8 mouse cellular contexts compared by ENCODE assay signal in the genomic region with DNA sequence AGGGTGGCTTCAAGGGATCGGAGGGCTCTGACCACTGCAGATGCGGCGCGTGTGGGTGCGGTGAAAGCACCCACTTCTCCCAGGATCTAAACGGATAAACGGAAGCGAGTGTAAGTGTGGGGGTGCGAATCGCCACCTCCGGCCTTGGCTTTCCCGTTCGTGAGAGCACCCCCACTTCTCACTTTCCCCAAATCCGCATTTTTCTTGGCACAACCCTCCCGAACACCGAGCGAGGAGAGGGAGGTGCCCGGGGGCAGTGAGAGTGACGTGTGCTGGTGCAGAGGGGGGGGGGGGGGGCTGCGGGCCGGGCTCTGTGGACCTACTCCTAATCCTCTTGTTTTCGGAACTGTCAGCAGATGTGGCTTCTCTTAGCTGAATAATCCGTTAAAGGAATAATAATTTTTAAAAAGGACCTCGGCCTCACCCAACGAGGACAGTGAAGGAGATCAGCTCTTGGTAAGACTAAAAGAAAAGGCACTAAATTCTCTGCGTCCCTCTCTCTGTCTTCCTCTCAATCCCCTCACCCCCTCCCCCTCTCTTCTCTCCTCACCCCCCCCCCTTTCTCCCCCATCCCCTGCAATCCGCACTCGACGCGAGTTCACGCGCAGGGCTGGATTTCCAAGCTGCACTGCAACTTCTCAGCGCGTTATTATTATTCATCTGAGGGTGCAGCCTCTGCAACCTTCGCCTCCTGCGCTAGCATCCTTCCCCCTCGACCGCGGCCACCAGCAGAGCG.
A peak's percentile ranks its signal among the peaks of the same experiment; 100 is the strongest.
DNase-seq lines count a peak whose midpoint lies in the region; ATAC-seq and TF ChIP-seq lines count a peak whose summit lies in the region.

No protein-coding gene starts in this region.

- intact Hi-C loops in left cerebral cortex, postnatal 10 days (cut with DNase I): loop anchor here (2.0 to 5.0 kb wide), 4 partner anchors 57 to 461 kb away; no protein-coding TSS in a partner anchor

- H3K27me3 ChIP-seq in kidney, adult 2 months (replicated peaks; ENCODE audit: control insufficient read depth, insufficient read depth, low read length): peaks cover 7% of the 10 kb centered on the region
- no peaks in the 10 kb centered on the region for H3K27me3 ChIP-seq in forebrain, embryonic 16.5 days (replicated peaks; ENCODE audit: control insufficient read depth, insufficient read depth, low read length)
- peaks cover 4% of the 10 kb centered on the region; the same call in 1 of the 2 replicates for H3K27me3 ChIP-seq in neural tube, embryonic 12.5 days (replicated peaks)

- no peak for DNase-seq in kidney, adult 2 months
- DNase-seq in kidney, postnatal 25 days: no peak
- DNase-seq in cerebellum, adult 11-12 months: peak; percentile 92
- peak; percentile 72 to 74 for DNase-seq in left cerebral cortex, postnatal 10 days (ENCODE audit: extremely low spot score in 1 of 2, low spot score in 2 of 2)
- no peak for DNase-seq in urinary bladder, postnatal 25 days (ENCODE audit: low spot score)
- no peak for DNase-seq in c-Kit-positive CD71-positive TER-119-positive erythroid progenitor cells, embryonic 14.5 days (ENCODE audit: low spot score)

- H3K4me1 ChIP-seq in kidney, adult 2 months (ENCODE audit: control insufficient read depth, insufficient read depth, low read length): no peaks in the 10 kb centered on the region
- peaks cover 38% of the 10 kb centered on the region for H3K4me1 ChIP-seq in forebrain, embryonic 16.5 days (replicated peaks; ENCODE audit: control insufficient read depth, insufficient read depth, low read length)
- H3K4me1 ChIP-seq in neural tube, embryonic 12.5 days: peaks cover 37% of the 10 kb centered on the region

- WGBS in kidney, adult 2 months: 1% methylated on average over 40 of the region's 40 CpGs
- WGBS in forebrain, embryonic 16.5 days: under 1% methylated on average over 39 of the region's 40 CpGs
- WGBS in neural tube, embryonic 12.5 days: under 1% methylated on average over 40 of the region's 40 CpGs

- H3K4me2 ChIP-seq in forebrain, embryonic 16.5 days (ENCODE audit: low read length): peak overlapping the region; percentile 76
- peak overlapping the region; percentile 80 for H3K4me2 ChIP-seq in neural tube, embryonic 12.5 days (replicated peaks)

- no peaks in the 10 kb centered on the region for H3K9me3 ChIP-seq in forebrain, embryonic 16.5 days (ENCODE audit: control insufficient read depth, low read length)
- H3K9me3 ChIP-seq in neural tube, embryonic 12.5 days: no peaks in the 10 kb centered on the region

- TF ChIP-seq POLR2A in kidney, adult 2 months (IDR thresholded peaks at IDR 0.05; ENCODE audit: low read depth, low read length): no peak

- H3K4me3 ChIP-seq in kidney, adult 2 months (ENCODE audit: insufficient read depth, low read depth, low read length): peak overlapping the region; percentile 34; the same call in 1 of the 2 replicates
- peak overlapping the region; percentile 68 for H3K4me3 ChIP-seq in forebrain, embryonic 16.5 days (replicated peaks; ENCODE audit: low read length)
- H3K4me3 ChIP-seq in neural tube, embryonic 12.5 days: peak overlapping the region; percentile 60

- no peak overlapping the region for H3K27ac ChIP-seq in kidney, adult 2 months (ENCODE audit: insufficient read depth, low read depth, low read length)
- H3K27ac ChIP-seq in forebrain, embryonic 16.5 days (ENCODE audit: low read length): peak overlapping the region; percentile 99
- H3K27ac ChIP-seq in neural tube, embryonic 12.5 days: peak overlapping the region; percentile 97

- TF ChIP-seq CTCF in kidney, adult 2 months (conservative IDR thresholded peaks at IDR 0.05; ENCODE audit: insufficient read depth, insufficient read length, low read depth, low read length): no peak

- no peaks in the 10 kb centered on the region for H3K36me3 ChIP-seq in kidney, adult 2 months (ENCODE audit: control insufficient read depth, insufficient read depth, low read length)
- H3K36me3 ChIP-seq in forebrain, embryonic 16.5 days (ENCODE audit: control insufficient read depth, insufficient read depth): peaks cover under 1% of the 10 kb centered on the region
- H3K36me3 ChIP-seq in neural tube, embryonic 12.5 days: peaks cover 12% of the 10 kb centered on the region; the same call in 1 of the 2 replicates

- peak overlapping the region; percentile 96 for H3K9ac ChIP-seq in forebrain, embryonic 16.5 days (replicated peaks; ENCODE audit: low read depth, low read length)
- peak overlapping the region; percentile 99 for H3K9ac ChIP-seq in neural tube, embryonic 12.5 days

- peak; percentile 62 for ATAC-seq in forebrain, embryonic 16.5 days
- ATAC-seq in neural tube, embryonic 12.5 days (ENCODE audit: low FRiP score, low read depth): peak; percentile 49

Comparison
In these comparisons a context has a peak if more than half of its experiments do, and no peak if none do; other contexts are left out.
1. DNase-seq: peak in cerebellum, adult 11-12 months (single experiment) and left cerebral cortex, postnatal 10 days (2 of 2); none in kidney, adult 2 months (single experiment), kidney, postnatal 25 days (0 of 2), urinary bladder, postnatal 25 days (single experiment) and c-Kit-positive CD71-positive TER-119-positive erythroid progenitor cells, embryonic 14.5 days (single experiment).
2. Peak in every context shown above with its lines, with median percentiles within 50 percentile points of each other: H3K4me3 ChIP-seq.